ENCODE assay signal across 8 mouse cellular contexts in genomic region chr7:71471658-71472383, GRCm38 (mm10).
A peak's percentile ranks its signal among the peaks of the same experiment; 100 is the strongest.
DNase-seq lines count a peak whose midpoint lies in the region; ATAC-seq lines count a peak whose summit lies in the region.

No protein-coding gene starts in this region.

- H3K4me1 ChIP-seq in hindbrain, embryonic 11.5 days (replicated peaks; ENCODE audit: control insufficient read depth, insufficient read depth, low read length) = no peaks in the 10 kb centered on the region
- H3K4me1 ChIP-seq in hindbrain, embryonic 14.5 days (replicated peaks; ENCODE audit: control insufficient read depth, insufficient read depth, low read length) = 0 out of 2 replicates have a peak, but pooled peaks cover 9% of the 10 kb centered on the region
- peaks cover 42% of the 10 kb centered on the region for H3K4me1 ChIP-seq in heart, embryonic 10.5 days
- peaks cover 42% of the 10 kb centered on the region for H3K4me1 ChIP-seq in kidney, embryonic 16.5 days (ENCODE audit: insufficient read depth, low read length)

- WGBS in hindbrain, embryonic 11.5 days = 34% methylated on average over 18 of the region's 18 CpGs
- 41% methylated on average over 18 of the region's 18 CpGs for WGBS in hindbrain, embryonic 14.5 days
- WGBS in heart, embryonic 10.5 days = 21% methylated on average over 18 of the region's 18 CpGs
- 3% methylated on average over 18 of the region's 18 CpGs for WGBS in kidney, embryonic 16.5 days

- peak; percentile 30 for DNase-seq in hindbrain, embryonic 11.5 days (ENCODE audit: low spot score)
- no peak for DNase-seq in hindbrain, embryonic 14.5 days (ENCODE audit: low spot score)
- DNase-seq in embryo, embryonic 10.5 days (ENCODE audit: low spot score) = peak; percentile 83
- no peak for DNase-seq in heart, embryonic 10.5 days (ENCODE audit: low spot score)
- DNase-seq in lung, postnatal 36 days = peak; percentile 69
- DNase-seq in urinary bladder, adult 2 months (ENCODE audit: low spot score) = peak; percentile 27
- DNase-seq in spleen, postnatal 36 days (ENCODE audit: low spot score in 2 of 2) = no peak

- no peaks in the 10 kb centered on the region for H3K27me3 ChIP-seq in hindbrain, embryonic 11.5 days (ENCODE audit: control insufficient read depth, insufficient read depth, low read length)
- H3K27me3 ChIP-seq in hindbrain, embryonic 14.5 days (ENCODE audit: control insufficient read depth, insufficient read depth, low read length) = no peaks in the 10 kb centered on the region
- no peaks in the 10 kb centered on the region for H3K27me3 ChIP-seq in heart, embryonic 10.5 days (ENCODE audit: insufficient read depth, poor library complexity, severe bottlenecking)
- H3K27me3 ChIP-seq in kidney, embryonic 16.5 days (ENCODE audit: insufficient read depth, low read length) = no peaks in the 10 kb centered on the region

- H3K9me3 ChIP-seq in hindbrain, embryonic 11.5 days (ENCODE audit: control insufficient read depth, low read length) = no peaks in the 10 kb centered on the region
- H3K9me3 ChIP-seq in hindbrain, embryonic 14.5 days (ENCODE audit: control insufficient read depth, low read length) = no peaks in the 10 kb centered on the region
- H3K9me3 ChIP-seq in heart, embryonic 10.5 days = no peaks in the 10 kb centered on the region
- H3K9me3 ChIP-seq in kidney, embryonic 16.5 days (ENCODE audit: low read length) = no peaks in the 10 kb centered on the region

- H3K27ac ChIP-seq in hindbrain, embryonic 11.5 days (ENCODE audit: low read depth, low read length) = no peak overlapping the region
- no peak overlapping the region for H3K27ac ChIP-seq in hindbrain, embryonic 14.5 days
- H3K27ac ChIP-seq in heart, embryonic 10.5 days = peak overlapping the region; percentile 80
- peak overlapping the region; percentile 96 for H3K27ac ChIP-seq in kidney, embryonic 16.5 days (ENCODE audit: low read length)

- H3K9ac ChIP-seq in hindbrain, embryonic 11.5 days (ENCODE audit: low read depth, low read length) = no peak overlapping the region
- no peak overlapping the region for H3K9ac ChIP-seq in hindbrain, embryonic 14.5 days
- peak overlapping the region; percentile 57 for H3K9ac ChIP-seq in kidney, embryonic 16.5 days (replicated peaks; ENCODE audit: low read length)

- H3K4me2 ChIP-seq in hindbrain, embryonic 11.5 days (replicated peaks; ENCODE audit: low read depth, low read length) = no peak overlapping the region; the same call in 1 of the 2 replicates
- no peak overlapping the region for H3K4me2 ChIP-seq in hindbrain, embryonic 14.5 days (replicated peaks)
- H3K4me2 ChIP-seq in kidney, embryonic 16.5 days (replicated peaks; ENCODE audit: low read depth, low read length) = peak overlapping the region; percentile 33

- H3K4me3 ChIP-seq in hindbrain, embryonic 11.5 days (ENCODE audit: low read depth, low read length) = no peak overlapping the region
- no peak overlapping the region for H3K4me3 ChIP-seq in hindbrain, embryonic 14.5 days (replicated peaks; ENCODE audit: low read length)
- H3K4me3 ChIP-seq in heart, embryonic 10.5 days = peak overlapping the region; percentile 38
- peak overlapping the region; percentile 3; the same call in 1 of the 2 replicates for H3K4me3 ChIP-seq in kidney, embryonic 16.5 days (ENCODE audit: low read length)

- 0 out of 2 replicates have a peak, but pooled peaks have one; percentile 22 for ATAC-seq in hindbrain, embryonic 11.5 days (ENCODE audit: low FRiP score)
- no peak for ATAC-seq in hindbrain, embryonic 14.5 days (ENCODE audit: low FRiP score)
- ATAC-seq in kidney, embryonic 16.5 days (ENCODE audit: low FRiP score, low TSS enrichment) = peak; percentile 80

- H3K36me3 ChIP-seq in hindbrain, embryonic 11.5 days (ENCODE audit: control insufficient read depth, insufficient read depth, low read length) = no peaks in the 10 kb centered on the region
- no peaks in the 10 kb centered on the region for H3K36me3 ChIP-seq in hindbrain, embryonic 14.5 days (replicated peaks; ENCODE audit: control insufficient read depth, insufficient read depth)
- H3K36me3 ChIP-seq in heart, embryonic 10.5 days = no peaks in the 10 kb centered on the region
- H3K36me3 ChIP-seq in kidney, embryonic 16.5 days (ENCODE audit: insufficient read depth, low read length) = no peaks in the 10 kb centered on the region

Comparison
In these comparisons a context has a peak if more than half of its experiments do, and no peak if none do; other contexts are left out.
1. DNase-seq: peak in hindbrain, embryonic 11.5 days (single experiment), embryo, embryonic 10.5 days (single experiment), lung, postnatal 36 days (single experiment) and urinary bladder, adult 2 months (single experiment); none in hindbrain, embryonic 14.5 days (single experiment), heart, embryonic 10.5 days (single experiment) and spleen, postnatal 36 days (0 of 2).
2. H3K27ac ChIP-seq: peak in heart, embryonic 10.5 days (single experiment) and kidney, embryonic 16.5 days (single experiment); none in hindbrain, embryonic 11.5 days (single experiment) and hindbrain, embryonic 14.5 days (single experiment).
3. H3K4me3 ChIP-seq: peak in heart, embryonic 10.5 days (single experiment) and kidney, embryonic 16.5 days (single experiment); none in hindbrain, embryonic 11.5 days (single experiment) and hindbrain, embryonic 14.5 days (single experiment).